Mouse (Mus musculus) intestine, postnatal 0 days (tissue): ENCODE measurements around the gene Cab39l. TPM values are rescaled to one million over a fixed set of nuclear protein-coding genes. Genes with fewer than 3 reads are reported as not detected.
A peak's percentile ranks its signal among the peaks of the same experiment; 100 is the strongest.

Experiments
- ATAC-seq: fragments of 200-750 bp; cut with Nextera tagmentation; 2 replicates; pipeline ENCODE4 v1.8.0; 2017; ENCODE audit warnings: mild to moderate bottlenecking, moderate TSS enrichment, moderate library complexity
- H3K27ac ChIP-seq: fragments of 300-500 bp; sonication (generic); 2 replicates; pipeline ENCODE4 v1.5.1; 2014; ENCODE audit warnings: mild to moderate bottlenecking, low read depth, low read length, moderate library complexity
- H3K27me3 ChIP-seq: fragments of 300-500 bp; sonication (generic); replicated peaks from 2 replicates; pipeline ENCODE4 v1.6.1; 2014; ENCODE audit warnings: low read length, mixed read lengths; ENCODE audit not compliant: control insufficient read depth, insufficient read depth
- H3K36me3 ChIP-seq: fragments of 300-500 bp; sonication (generic); 2 replicates; pipeline ENCODE4 v1.6.1; 2014; ENCODE audit warnings: mild to moderate bottlenecking, moderate library complexity; ENCODE audit not compliant: control insufficient read depth, insufficient read depth
- H3K4me1 ChIP-seq: fragments of 300-500 bp; sonication (generic); replicated peaks from 2 replicates; pipeline ENCODE4 v1.6.1; 2014; ENCODE audit warnings: antibody characterized with exemption, low read length, mixed read lengths; ENCODE audit not compliant: control insufficient read depth, insufficient read depth
- H3K4me2 ChIP-seq: fragments of 300-500 bp; sonication (generic); replicated peaks from 2 replicates; pipeline ENCODE4 v1.6.1; 2014; ENCODE audit warnings: low read depth, mild to moderate bottlenecking, moderate library complexity
- H3K4me3 ChIP-seq: fragments of 300-500 bp; sonication (generic); 2 replicates; pipeline ENCODE4 v1.5.1; 2014; ENCODE audit warnings: low read depth, low read length
- H3K9ac ChIP-seq: fragments of 300-500 bp; sonication (generic); 2 replicates; pipeline ENCODE4 v1.6.1; 2014; ENCODE audit warnings: mild to moderate bottlenecking, low read depth, low read length
- H3K9me3 ChIP-seq: fragments of 300-500 bp; sonication (generic); 2 replicates; pipeline ENCODE4 v1.6.1; 2016; ENCODE audit warnings: mixed run types; ENCODE audit not compliant: control insufficient read depth
- CTCF ChIP-seq: sonication (generic); IDR thresholded peaks from 2 replicates; pipeline ENCODE4 v1.5.1; 2016; ENCODE audit warnings: low read depth, mild to moderate bottlenecking, control low read depth, antibody characterized with exemption, moderate library complexity
- WGBS: fragments of 180-500 bp; shearing (Covaris S2); extraction: QIAGEN DNeasy Blood & Tissue Kit; methylation state at CpG from one replicate; pipeline ENCODE4 v1.1.7; 2014; 5-methylcytosine and 5-hydroxymethylcytosine counted together
- polyA plus RNA-seq: library from polyadenylated mRNA; unstranded; fragments of >200 nt; fragmentation: Nextera tagmentation; extraction: Ambion mirVana; gene quantifications from 2 replicates; pipeline ENCODE4 v1.2.1, GENCODE M21; 2015

Gene Cab39l
- polyA plus RNA-seq, 1 experiment from 2014 or later, result 19.0 TPM

- Histone ChIP-seq H3K4me1 (no peaks in the 10 kb centered on the region), H3K27me3 (no peaks in the 10 kb centered on the region), H3K27ac (no peak overlapping the region), H3K4me2 (no peak overlapping the region), H3K9me3 (no peaks in the 10 kb centered on the region), H3K36me3 (peaks cover 3% of the 10 kb centered on the region; the same call in 1 of the 2 replicates), H3K4me3 (no peak overlapping the region), H3K9ac (no peak overlapping the region)
- no peak for TF ChIP-seq CTCF
- 0 out of 2 replicates have a peak, but pooled peaks have one; percentile 11 for ATAC-seq
- WGBS, result 45% methylated on average over 8 of the region's 8 CpGs
Measured at GRCm38 (mm10) chr14:59551956-59552355, 111.2 kb downstream of the Cab39l start.

- no peak overlapping the region for H3K9ac ChIP-seq
- no peak for ATAC-seq
Measured at GRCm38 (mm10) chr14:59554025-59554424, 113.3 kb downstream of the Cab39l start.

GRCm38 (mm10) chr14:59555018-59555417, 114.2 kb downstream of the Cab39l start:
- Histone ChIP-seq H3K9me3 (no peaks in the 10 kb centered on the region), H3K27ac (no peak overlapping the region), H3K4me1 (no peaks in the 10 kb centered on the region), H3K9ac (no peak overlapping the region), H3K4me2 (no peak overlapping the region), H3K27me3 (no peaks in the 10 kb centered on the region), H3K4me3 (no peak overlapping the region), H3K36me3 (no peaks in the 10 kb centered on the region)
- ATAC-seq, result peak; percentile 16; the same call in 1 of the 2 replicates
- WGBS, result 75% methylated on average over 8 of the region's 8 CpGs
- no peak for TF ChIP-seq CTCF

More at GRCm38 (mm10) chr14:59554025-59554424, 113.3 kb downstream of the Cab39l start:
- peak; percentile 67 for TF ChIP-seq CTCF
- peaks cover under 1% of the 10 kb centered on the region; the same call in 1 of the 2 replicates for H3K36me3 ChIP-seq
- H3K4me2 ChIP-seq, result no peak overlapping the region
- no peak overlapping the region for H3K4me3 ChIP-seq
- no peak overlapping the region for H3K27ac ChIP-seq
- H3K4me1 ChIP-seq, result no peaks in the 10 kb centered on the region
- no peaks in the 10 kb centered on the region for H3K9me3 ChIP-seq
- 77% methylated on average over 5 of the region's 5 CpGs for WGBS
- no peaks in the 10 kb centered on the region for H3K27me3 ChIP-seq

GRCm38 (mm10) chr14:59555928-59556531, 115.3 kb downstream of the Cab39l start:
- Histone ChIP-seq H3K9ac (no peak overlapping the region), H3K4me3 (no peak overlapping the region), H3K4me2 (peak overlapping the region; percentile 51), H3K9me3 (no peaks in the 10 kb centered on the region), H3K4me1 (no peaks in the 10 kb centered on the region), H3K27ac (no peak overlapping the region), H3K36me3 (no peaks in the 10 kb centered on the region), H3K27me3 (no peaks in the 10 kb centered on the region)
- TF ChIP-seq CTCF, result peak; percentile 86
- peak; percentile 54; the same call in 1 of the 2 replicates for ATAC-seq
- 46% methylated on average over 13 of the region's 13 CpGs for WGBS

- H3K27me3 ChIP-seq, result no peaks in the 10 kb centered on the region
- no peak overlapping the region for H3K4me2 ChIP-seq
- H3K4me1 ChIP-seq, result no peaks in the 10 kb centered on the region
- no peaks in the 10 kb centered on the region for H3K9me3 ChIP-seq
- H3K9ac ChIP-seq, result no peak overlapping the region
- H3K4me3 ChIP-seq, result no peak overlapping the region
- H3K36me3 ChIP-seq, result no peaks in the 10 kb centered on the region
- no peak overlapping the region for H3K27ac ChIP-seq
- 64% methylated on average over 4 of the region's 4 CpGs for WGBS
- TF ChIP-seq CTCF, result no peak
- no peak for ATAC-seq
Measured at GRCm38 (mm10) chr14:59557071-59557470, 116.3 kb downstream of the Cab39l start.

- TF ChIP-seq CTCF, result no peak
- no peak overlapping the region for H3K9ac ChIP-seq
- no peaks in the 10 kb centered on the region for H3K4me1 ChIP-seq
- H3K4me3 ChIP-seq, result no peak overlapping the region
- no peaks in the 10 kb centered on the region for H3K27me3 ChIP-seq
- H3K9me3 ChIP-seq, result no peaks in the 10 kb centered on the region
- no peak overlapping the region for H3K4me2 ChIP-seq
- H3K36me3 ChIP-seq, result no peaks in the 10 kb centered on the region
- 64% methylated on average over 1 of the region's 1 CpGs for WGBS
- no peak for ATAC-seq
- H3K27ac ChIP-seq, result no peak overlapping the region
Measured at GRCm38 (mm10) chr14:59557886-59558285, 117.1 kb downstream of the Cab39l start.
